Mouse (Mus musculus) liver, adult 2 months (tissue): Measurements from ENCODE around the gene Obscn.

ENCODE experiments used
- CTCF ChIP-seq: fragments of 200-500 bp; IDR thresholded peaks from 2 replicates; pipeline ENCODE4 v1.5.1; 2011; ENCODE audit warnings: low read depth, low read length, control low read depth
- POLR2A ChIP-seq: fragments of 200-500 bp; IDR thresholded peaks from 2 replicates; pipeline ENCODE4 v1.6.1; 2011; ENCODE audit warnings: low read length, control low read depth; ENCODE audit not compliant: insufficient read depth; ENCODE audit errors: extremely low read depth

DNA sequence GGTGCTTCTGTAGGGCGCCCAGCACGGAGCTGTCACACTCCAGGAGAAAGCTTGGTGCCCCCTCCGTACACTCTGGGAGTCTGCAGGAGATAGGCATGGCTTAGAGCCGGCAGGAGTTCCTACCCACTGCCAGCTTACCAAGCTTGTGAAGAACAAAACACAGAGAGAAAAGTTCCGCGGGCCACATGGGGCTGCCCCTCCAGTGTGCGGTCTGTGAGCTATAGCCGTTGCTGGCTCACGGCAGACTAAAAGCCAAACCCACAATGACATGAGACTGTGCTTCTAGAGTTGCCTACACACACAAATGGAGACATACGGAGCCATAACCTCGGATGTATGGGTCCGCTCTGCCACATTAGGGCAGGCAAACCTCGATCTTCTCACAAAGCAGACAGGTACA lies 22.9 kb upstream of the Obscn start:
- TF ChIP-seq CTCF (no peak), POLR2A (no peak)
